Mouse (Mus musculus): ENCODE measurements around the gene Aak1.

DNA sequence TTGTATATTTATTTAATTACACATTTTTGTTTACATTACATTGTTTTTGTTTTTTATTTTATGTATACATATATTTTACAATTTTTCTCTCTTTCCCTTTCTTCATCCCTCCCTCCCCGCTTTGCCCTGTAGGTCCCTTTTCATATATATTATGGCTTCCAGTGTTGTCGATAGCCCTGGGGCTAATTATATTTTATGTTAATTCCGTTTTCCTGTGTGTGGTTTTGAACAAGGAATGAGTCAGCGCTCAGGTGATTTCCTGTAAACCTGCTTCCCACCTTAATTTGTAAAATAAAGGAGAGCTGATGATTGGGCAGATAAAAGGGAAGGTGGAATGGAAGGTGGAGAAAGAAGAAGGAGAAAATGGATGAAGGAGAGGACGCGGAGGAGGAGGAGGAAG lies 159.6 kb downstream of the Aak1 start, which contains the start of gene Nfu1:
- TF ChIP-seq CTCF (IDR thresholded peaks at IDR 0.05; ENCODE audit: low read depth) (no peak), EP300 (optimal IDR thresholded peaks at IDR 0.05) (no peak)

Measured in stomach, postnatal 0 days (tissue).